Mouse (Mus musculus): ENCODE measurements around the gene Snrpa.

DNA sequence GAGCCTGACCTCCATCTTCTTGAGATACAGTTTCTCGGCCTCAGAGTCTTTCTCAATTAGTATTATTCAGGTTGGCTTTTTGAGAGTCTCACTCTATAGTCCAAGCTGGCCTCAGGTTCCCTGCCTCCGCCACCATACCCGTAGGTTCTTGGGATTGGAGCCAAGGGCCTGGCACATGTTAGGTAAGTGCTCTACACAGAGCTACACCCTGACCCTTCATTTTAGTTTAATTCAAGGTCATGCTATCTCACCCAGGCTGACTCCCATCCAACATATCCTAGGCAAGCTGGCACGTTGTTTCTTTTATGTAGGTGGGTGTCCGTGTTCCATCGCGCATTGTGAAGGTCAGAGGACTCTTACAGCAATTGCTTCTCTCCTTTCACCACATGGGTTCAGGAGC is 21.2 kb downstream of the Snrpa start:
- TF ChIP-seq CTCF (IDR thresholded peaks at IDR 0.05; ENCODE audit: borderline replicate concordance, extremely low read depth, insufficient read depth, insufficient read length) (no peak), POLR2A (IDR thresholded peaks at IDR 0.05; ENCODE audit: borderline replicate concordance, extremely low read depth, insufficient read depth, insufficient read length, poor library complexity, severe bottlenecking) (no peak)
